Mouse (Mus musculus) MEL (cell line): ENCODE data around the gene Nme3. TPM values are rescaled to one million over a fixed set of nuclear protein-coding genes. Genes with fewer than 3 reads are reported as not detected.

Source experiments
- DNase-seq: peaks from one replicate; pipeline ENCODE4 v3.0.0; 2011; ENCODE audit warnings: low read depth, low spot score
- H3K27ac ChIP-seq: 2 replicates; pipeline ENCODE4 v1.5.1; 2012; ENCODE audit warnings: low read depth, mild to moderate bottlenecking, control low read depth, low read length, moderate library complexity; ENCODE audit not compliant: control insufficient read depth
- H3K27me3 ChIP-seq, 2 experiments: fragments of 150-350 bp in 1 of 2; sonication (generic) in 1 of 2; 2 replicates each; pipeline ENCODE4 v1.6.1; 2012; ENCODE audit warnings: low read length in 2 of 2, mild to moderate bottlenecking in 2 of 2, improper control_type of control experiment in 1 of 2, moderate library complexity in 1 of 2; ENCODE audit not compliant: insufficient read depth in 2 of 2, control insufficient read depth in 1 of 2
- H3K36me3 ChIP-seq, 2 experiments: 2 replicates each; pipeline ENCODE4 v1.6.1; 2012 to 2014; ENCODE audit warnings: low read length in 2 of 2, improper control_type of control experiment in 1 of 2, inconsistent platforms in 1 of 2, mild to moderate bottlenecking in 1 of 2; ENCODE audit not compliant: insufficient read depth in 2 of 2, control insufficient read depth in 1 of 2
- H3K4me1 ChIP-seq, 2 experiments: fragments of 150-350 bp in 1 of 2; sonication (generic) in 1 of 2; 2 replicates each; pipeline ENCODE4 v1.6.1; 2012; ENCODE audit warnings: low read length in 2 of 2, improper control_type of control experiment in 1 of 2, mild to moderate bottlenecking in 1 of 2; ENCODE audit not compliant: insufficient read depth in 2 of 2, control insufficient read depth in 1 of 2
- H3K4me3 ChIP-seq, 2 experiments: fragments of 150-350 bp in 1 of 2; sonication (generic) in 1 of 2; 2 replicates each; pipeline ENCODE4 v1.5.1; 2012; ENCODE audit warnings: low read depth in 2 of 2, low read length in 2 of 2, mild to moderate bottlenecking in 2 of 2, moderate library complexity in 2 of 2, control low read depth in 1 of 2, improper control_type of control experiment in 1 of 2; ENCODE audit not compliant: control insufficient read depth in 1 of 2, insufficient read depth in 1 of 2
- H3K79me2 ChIP-seq: 2 replicates; pipeline ENCODE4 v1.6.1; 2012; ENCODE audit warnings: mild to moderate bottlenecking, low read length, moderate library complexity; ENCODE audit not compliant: control insufficient read depth, poor library complexity, insufficient read depth
- H3K9ac ChIP-seq: 2 replicates; pipeline ENCODE4 v1.6.1; 2012; ENCODE audit warnings: low read depth, mild to moderate bottlenecking, control low read depth, low read length, moderate library complexity; ENCODE audit not compliant: control insufficient read depth, poor library complexity, severe bottlenecking
- H3K9me3 ChIP-seq: fragments of 150-350 bp; sonication (generic); replicated peaks from 2 replicates; pipeline ENCODE4 v1.6.1; 2012; ENCODE audit warnings: mild to moderate bottlenecking, low read length, improper control_type of control experiment, moderate library complexity; ENCODE audit not compliant: insufficient read depth
- CHD1 ChIP-seq: IDR thresholded peaks from 2 replicates; pipeline ENCODE4 v1.6.1; 2012; ENCODE audit warnings: low read depth, mild to moderate bottlenecking, inconsistent platforms, low read length, improper control_type of control experiment
- CTCF ChIP-seq, 3 experiments: IDR thresholded peaks in 2 of 3; conservative IDR thresholded peaks in 1 of 3; 2 replicates each; pipeline ENCODE4 v1.5.1; 2011 to 2012; ENCODE audit warnings: low read length in 3 of 3, low read depth in 2 of 3, mild to moderate bottlenecking in 2 of 3, improper control_type of control experiment in 1 of 3, inconsistent platforms in 1 of 3, mixed read lengths in 1 of 3, moderate library complexity in 1 of 3; ENCODE audit not compliant: control insufficient read depth in 1 of 3, insufficient read depth in 1 of 3, poor library complexity in 1 of 3, severe bottlenecking in 1 of 3
- EP300 ChIP-seq, 2 experiments: IDR thresholded peaks; 2 replicates each; pipeline ENCODE4 v1.6.1; 2011; ENCODE audit warnings: improper control_type of control experiment in 2 of 2, low read length in 2 of 2, low read depth in 1 of 2, mild to moderate bottlenecking in 1 of 2
- ETS1 ChIP-seq: IDR thresholded peaks from 2 replicates; pipeline ENCODE4 v1.6.1; 2012; ENCODE audit warnings: low read depth, mild to moderate bottlenecking, inconsistent platforms, low read length, improper control_type of control experiment, moderate library complexity
- GABPA ChIP-seq: IDR thresholded peaks from 2 replicates; pipeline ENCODE4 v1.6.1; 2012; ENCODE audit warnings: low read depth, mild to moderate bottlenecking, inconsistent platforms, low read length, improper control_type of control experiment, moderate library complexity
- GATA1 ChIP-seq: IDR thresholded peaks from 2 replicates; pipeline ENCODE4 v1.6.1; 2011; ENCODE audit warnings: low read depth, low read length, improper control_type of control experiment
- HCFC1 ChIP-seq: IDR thresholded peaks from 2 replicates; pipeline ENCODE4 v1.6.1; 2012; ENCODE audit warnings: low read depth, mild to moderate bottlenecking, inconsistent platforms, low read length, improper control_type of control experiment, moderate library complexity
- JUND ChIP-seq: IDR thresholded peaks from 2 replicates; pipeline ENCODE4 v1.6.1; 2011; ENCODE audit warnings: low read depth, mild to moderate bottlenecking, improper control_type of control experiment, low read length
- MAFK ChIP-seq: IDR thresholded peaks from 2 replicates; pipeline ENCODE4 v1.6.1; 2011; ENCODE audit warnings: low read depth, mild to moderate bottlenecking, low read length, improper control_type of control experiment, borderline replicate concordance
- MAX ChIP-seq: IDR thresholded peaks from 2 replicates; pipeline ENCODE4 v1.6.1; 2011; ENCODE audit warnings: low read length, improper control_type of control experiment
- MAZ ChIP-seq: IDR thresholded peaks from 2 replicates; pipeline ENCODE4 v1.6.1; 2012; ENCODE audit warnings: low read depth, mild to moderate bottlenecking, inconsistent platforms, low read length, improper control_type of control experiment
- MXI1 ChIP-seq: IDR thresholded peaks from 2 replicates; pipeline ENCODE4 v1.6.1; 2011; ENCODE audit warnings: mild to moderate bottlenecking, low read depth, low read length, improper control_type of control experiment
- MYC ChIP-seq: IDR thresholded peaks from 2 replicates; pipeline ENCODE4 v1.6.1; 2011; ENCODE audit warnings: low read depth, mild to moderate bottlenecking, low read length, improper control_type of control experiment, moderate library complexity
- NELFE ChIP-seq: IDR thresholded peaks from 2 replicates; pipeline ENCODE4 v1.6.1; 2011; ENCODE audit warnings: low read depth, low read length, improper control_type of control experiment
- NRF1 ChIP-seq: IDR thresholded peaks from 2 replicates; pipeline ENCODE4 v1.6.1; 2014; ENCODE audit warnings: low read depth, mild to moderate bottlenecking, inconsistent platforms, low read length, improper control_type of control experiment, moderate library complexity; ENCODE audit not compliant: poor library complexity, insufficient read depth, severe bottlenecking
- POLR2A ChIP-seq, 2 experiments: IDR thresholded peaks; 2 replicates each; pipeline ENCODE4 v1.6.1; 2011 to 2012; ENCODE audit warnings: low read length in 2 of 2, mild to moderate bottlenecking in 2 of 2, control low read depth in 1 of 2, improper control_type of control experiment in 1 of 2, low read depth in 1 of 2, moderate library complexity in 1 of 2; ENCODE audit not compliant: control insufficient read depth in 1 of 2, insufficient read depth in 1 of 2, poor library complexity in 1 of 2
- POLR2AphosphoS2 ChIP-seq: IDR thresholded peaks from 2 replicates; pipeline ENCODE4 v1.6.1; 2011; ENCODE audit warnings: low read length, improper control_type of control experiment
- POLR2AphosphoS5 ChIP-seq: IDR thresholded peaks from 2 replicates; pipeline ENCODE4 v1.6.1; 2012; ENCODE audit warnings: low read depth, borderline replicate concordance, mild to moderate bottlenecking, inconsistent platforms, low read length, moderate library complexity, mixed read lengths
- RAD21 ChIP-seq: IDR thresholded peaks from 2 replicates; pipeline ENCODE4 v1.6.1; 2011; ENCODE audit warnings: mild to moderate bottlenecking, low read depth, low read length, improper control_type of control experiment
- RCOR1 ChIP-seq: IDR thresholded peaks from 2 replicates; pipeline ENCODE4 v1.6.1; 2012; ENCODE audit warnings: low read depth, mild to moderate bottlenecking, inconsistent platforms, low read length, improper control_type of control experiment
- SIN3A ChIP-seq: IDR thresholded peaks from 2 replicates; pipeline ENCODE4 v1.6.1; 2012; ENCODE audit warnings: low read length, improper control_type of control experiment, inconsistent platforms
- SMC3 ChIP-seq: IDR thresholded peaks from 2 replicates; pipeline ENCODE4 v1.6.1; 2011; ENCODE audit warnings: low read depth, low read length, improper control_type of control experiment
- TBP ChIP-seq: IDR thresholded peaks from 2 replicates; pipeline ENCODE4 v1.8.0; 2011; ENCODE audit warnings: low read depth, low read length, improper control_type of control experiment
- UBTF ChIP-seq: IDR thresholded peaks from 2 replicates; pipeline ENCODE4 v1.6.1; 2012; ENCODE audit warnings: low read depth, mild to moderate bottlenecking, inconsistent platforms, low read length, improper control_type of control experiment, moderate library complexity, borderline replicate concordance; ENCODE audit not compliant: insufficient read depth
- USF1 ChIP-seq: IDR thresholded peaks from 2 replicates; pipeline ENCODE4 v1.6.1; 2014; ENCODE audit warnings: low read depth, mild to moderate bottlenecking, inconsistent platforms, low read length, improper control_type of control experiment, moderate library complexity
- ZC3H11A ChIP-seq: IDR thresholded peaks from 2 replicates; pipeline ENCODE4 v1.6.1; 2012; ENCODE audit warnings: low read depth, mild to moderate bottlenecking, inconsistent platforms, low read length, improper control_type of control experiment
- ZKSCAN1 ChIP-seq: IDR thresholded peaks from 2 replicates; pipeline ENCODE4 v1.6.1; 2012; ENCODE audit warnings: low read depth, mild to moderate bottlenecking, inconsistent platforms, low read length, improper control_type of control experiment, moderate library complexity
- ZMIZ1 ChIP-seq: IDR thresholded peaks from 2 replicates; pipeline ENCODE4 v1.6.1; 2012; ENCODE audit warnings: low read depth, mild to moderate bottlenecking, inconsistent platforms, low read length, improper control_type of control experiment, moderate library complexity
- ZNF384 ChIP-seq: IDR thresholded peaks from 2 replicates; pipeline ENCODE4 v1.6.1; 2012; ENCODE audit warnings: low read depth, mild to moderate bottlenecking, inconsistent platforms, low read length, improper control_type of control experiment
- polyA plus RNA-seq, 2 experiments: library from polyadenylated mRNA; stranded (reverse) in 1 of 2; unstranded in 1 of 2; fragments of >175 nt in 1 of 2; fragments of >200 nt in 1 of 2; gene quantifications; 2 replicates each; pipeline versions ENCODE4 v1.2.1 to v1.2.4; 2012; ENCODE audit warnings: low replicate concordance in 2 of 2, low read depth in 1 of 2; ENCODE audit not compliant: insufficient read length in 2 of 2, insufficient read depth in 1 of 2, missing spikeins in 1 of 2
- total RNA-seq: library from RNA; depleted of rRNA; stranded (reverse); fragments of 300-350 nt; gene quantifications from 2 replicates; pipeline ENCODE4 v1.2.3, GENCODE M21; 2012

Nme3 gene
- total and polyA plus RNA-seq, 3 experiments: 22.1 to 24.4 TPM; not detected in 1

GRCm38 (mm10) chr17:24894061-24894994, 2.0 kb upstream of the Nme3 start:
- peaks cover 0 to 7% of the 10 kb centered on the region in 2 experiments; a peak in 2 of 4 replicates for H3K36me3 ChIP-seq
- H3K79me2 ChIP-seq: peaks cover 34% of the 10 kb centered on the region
- peak overlapping the region; percentile 95 for H3K9ac ChIP-seq
- no peak for DNase-seq
- no peaks in the 10 kb centered on the region for H3K9me3 ChIP-seq
- peaks cover 0 to 16% of the 10 kb centered on the region in 2 experiments; a peak in 2 of 4 replicates for H3K4me1 ChIP-seq
- peak overlapping the region; percentile 80 to 94 for H3K4me3 ChIP-seq
- no peaks in the 10 kb centered on the region for H3K27me3 ChIP-seq
- TF ChIP-seq USF1 (no peak), ZNF384 (no peak), CHD1 (no peak), GATA1 (no peak), POLR2AphosphoS2 (no peak), MAZ (no peak), MAFK (no peak), EP300 (IDR thresholded peaks at IDR 0.05; ENCODE audit: low read depth in 1 of 2, low read length in 2 of 2) (no peak), ZC3H11A (no peak), GABPA (no peak), TBP (no peak), CTCF (IDR thresholded peaks at IDR 0.05 in 2 of 3, conservative IDR thresholded peaks at IDR 0.05 in 1 of 3; ENCODE audit: control insufficient read depth in 1 of 3, insufficient read depth in 1 of 3, low read depth in 2 of 3, low read length in 3 of 3, poor library complexity in 1 of 3, severe bottlenecking in 1 of 3) (no peak; a peak in 1 of 6 replicates), RCOR1 (no peak), ZKSCAN1 (no peak), SMC3 (no peak), NELFE (no peak), JUND (no peak), POLR2AphosphoS5 (no peak), ETS1 (no peak)
- H3K27ac ChIP-seq: peak overlapping the region; percentile 65

- peak; percentile 95 for DNase-seq
- peak within 1 kb of the TSS; percentile 65 for H3K27ac ChIP-seq
- no peaks in the 10 kb centered on the region for H3K27me3 ChIP-seq
- H3K36me3 ChIP-seq: peaks cover 0 to 7% of the 10 kb centered on the region in 2 experiments; a peak in 2 of 4 replicates
- H3K79me2 ChIP-seq: peaks cover 34% of the 10 kb centered on the region
- H3K4me3 ChIP-seq: peak within 1 kb of the TSS; percentile 80 to 94
- peaks cover 0 to 16% of the 10 kb centered on the region in 2 experiments; a peak in 2 of 4 replicates for H3K4me1 ChIP-seq
- no peaks in the 10 kb centered on the region for H3K9me3 ChIP-seq
- peak within 1 kb of the TSS; percentile 95 for H3K9ac ChIP-seq
- peak; percentile 87 for TF ChIP-seq TBP
- TF ChIP-seq SIN3A: peak; percentile 93
- TF ChIP-seq MXI1: peak; percentile 76
- peak; percentile 90 for TF ChIP-seq HCFC1
- peak; percentile 74; the same call in 1 of the 2 replicates for TF ChIP-seq MYC
- TF ChIP-seq MAX: peak; percentile 83
- 0 out of 2 replicates have a peak, but pooled peaks have one; percentile 47 for TF ChIP-seq ETS1
- TF ChIP-seq NRF1: 0 out of 2 replicates have a peak, but pooled peaks have one; percentile 27
- TF ChIP-seq UBTF: 0 out of 2 replicates have a peak, but pooled peaks have one; percentile 80
- peak; percentile 70 to 93; a peak in 3 of 4 replicates for TF ChIP-seq POLR2A (IDR thresholded peaks at IDR 0.05; ENCODE audit: control insufficient read depth in 1 of 2, insufficient read depth in 1 of 2, low read depth in 1 of 2, low read length in 2 of 2, poor library complexity in 1 of 2)
- no peak for TF ChIP-seq RAD21
- peak; percentile 91 for TF ChIP-seq NELFE
- TF ChIP-seq CHD1: 0 out of 2 replicates have a peak, but pooled peaks have one; percentile 83
- peak; percentile 81 for TF ChIP-seq ZMIZ1
These were observed 1.2 kb upstream of the Nme3 start, which contains the start of the genes Eme2 and Mrps34 for GRCm38 (mm10) chr17:24894995-24895547. Gene Eme2, minus strand, starts transcription at chr17:24895087. Gene Mrps34, plus strand, starts transcription at chr17:24895116.
